Mouse (Mus musculus) frontal cortex, postnatal 14 days (tissue): ENCODE results near the gene Tmed9.

ENCODE experiments used
- DNase-seq, 2 experiments: peaks; one replicate each; pipeline ENCODE4 v3.0.0; 2022; ENCODE audit warnings: low spot score in 2 of 2

Gene Tmed9

GRCm38 (mm10) chr13:55573432-55573831 is at the start of gene Tmed9:
Gene Tmed9, plus strand, starts transcription at chr13:55573732.
- no peak for DNase-seq

- no peak for DNase-seq
Observed at GRCm38 (mm10) chr13:55523951-55524600, 49.5 kb upstream of the Tmed9 start.

- DNase-seq = no peak
Observed at GRCm38 (mm10) chr13:55525733-55526553, 47.6 kb upstream of the Tmed9 start.

GRCm38 (mm10) chr13:55527212-55527611 is 46.3 kb upstream of the Tmed9 start:
- DNase-seq = no peak

GRCm38 (mm10) chr13:55527834-55528772 is 45.4 kb upstream of the Tmed9 start:
- no peak for DNase-seq

- DNase-seq = no peak
Observed at GRCm38 (mm10) chr13:55529198-55529915, 44.2 kb upstream of the Tmed9 start, which contains the start of gene Dok3. Gene Dok3, minus strand, starts transcription at chr13:55529296.

- no peak for DNase-seq
Observed at GRCm38 (mm10) chr13:55535191-55535590, 38.3 kb upstream of the Tmed9 start.

- DNase-seq = no peak
Observed at GRCm38 (mm10) chr13:55535796-55536193, 37.7 kb upstream of the Tmed9 start.

- DNase-seq = peak; percentile 100
Observed at GRCm38 (mm10) chr13:55536194-55537175, 37.0 kb upstream of the Tmed9 start, which contains the start of gene Ddx41. Gene Ddx41, minus strand, starts transcription at chr13:55536658.

GRCm38 (mm10) chr13:55540933-55541332 is 32.6 kb upstream of the Tmed9 start:
- DNase-seq = no peak

GRCm38 (mm10) chr13:55542891-55543290 is 30.6 kb upstream of the Tmed9 start:
- no peak for DNase-seq

GRCm38 (mm10) chr13:55543447-55543846 is 30.1 kb upstream of the Tmed9 start:
- no peak for DNase-seq

GRCm38 (mm10) chr13:55544792-55545191 is 28.7 kb upstream of the Tmed9 start:
- no peak for DNase-seq

- DNase-seq = no peak
Observed at GRCm38 (mm10) chr13:55547916-55548315, 25.6 kb upstream of the Tmed9 start.

- DNase-seq = no peak
Observed at GRCm38 (mm10) chr13:55548426-55548825, 25.1 kb upstream of the Tmed9 start.

GRCm38 (mm10) chr13:55549061-55549460 is 24.5 kb upstream of the Tmed9 start:
- DNase-seq = no peak

- no peak for DNase-seq
Observed at GRCm38 (mm10) chr13:55555921-55556320, 17.6 kb upstream of the Tmed9 start.

- no peak for DNase-seq
Observed at GRCm38 (mm10) chr13:55557499-55557898, 16.0 kb upstream of the Tmed9 start.

GRCm38 (mm10) chr13:55563266-55563879 is 10.2 kb upstream of the Tmed9 start:
- no peak for DNase-seq

GRCm38 (mm10) chr13:55567001-55567400 is 6.5 kb upstream of the Tmed9 start:
- DNase-seq = no peak
